Mouse (Mus musculus) urinary bladder, adult 18-20 months (tissue): ENCODE data around the gene Plcl2.
"Not testable (repeated sequence)": the region's sequence is repeated elsewhere in the genome, so short reads cannot be mapped to it uniquely, and the experiment has no call there.

ENCODE experiments used
- DNase-seq, 2 experiments: peaks; one replicate each; pipeline ENCODE4 v3.0.0; 2022; ENCODE audit warnings: low spot score in 2 of 2, mixed read lengths in 2 of 2

The Plcl2 gene

GRCm38 (mm10) chr17:50534889-50535288 is 25.7 kb downstream of the Plcl2 start:
- not testable (repeated sequence) for DNase-seq

DNA sequence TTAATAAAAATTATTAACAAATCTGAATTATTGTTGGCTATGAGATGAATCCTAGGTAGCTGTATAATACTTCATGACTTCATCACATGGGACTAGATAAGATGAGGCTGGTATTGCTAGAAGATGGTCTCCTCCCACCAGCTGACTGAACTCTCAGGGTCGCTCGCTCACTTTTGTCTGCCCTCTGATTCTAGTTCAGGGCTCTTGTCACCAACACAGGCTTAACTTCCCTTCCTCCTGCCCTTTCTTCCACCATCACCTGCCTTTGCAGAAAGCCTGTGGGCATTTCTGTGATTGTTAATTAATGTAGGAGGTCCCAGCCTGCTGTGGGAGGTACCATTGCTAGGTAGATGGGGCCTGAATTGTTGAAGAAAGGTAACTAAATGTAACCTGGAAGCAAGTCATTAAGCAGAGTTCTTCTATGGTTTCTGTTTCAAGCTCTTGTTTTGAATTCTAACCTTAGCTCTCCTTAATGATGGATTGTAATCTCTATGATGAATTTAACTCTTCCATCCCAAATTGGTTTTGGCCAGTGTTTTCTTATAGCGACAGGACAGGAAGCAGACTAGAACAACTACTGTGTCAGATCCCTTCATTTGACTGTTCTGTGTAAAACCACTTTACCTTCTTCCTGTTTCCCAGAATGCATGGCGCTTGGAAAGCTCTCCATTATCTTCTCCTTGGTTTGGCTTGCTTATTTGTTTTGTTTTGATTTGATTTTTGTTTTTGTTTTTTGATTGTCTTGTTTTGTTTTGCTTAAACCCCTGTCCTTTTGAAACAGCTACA is 27.4 kb downstream of the Plcl2 start:
- DNase-seq, result no peak

DNA sequence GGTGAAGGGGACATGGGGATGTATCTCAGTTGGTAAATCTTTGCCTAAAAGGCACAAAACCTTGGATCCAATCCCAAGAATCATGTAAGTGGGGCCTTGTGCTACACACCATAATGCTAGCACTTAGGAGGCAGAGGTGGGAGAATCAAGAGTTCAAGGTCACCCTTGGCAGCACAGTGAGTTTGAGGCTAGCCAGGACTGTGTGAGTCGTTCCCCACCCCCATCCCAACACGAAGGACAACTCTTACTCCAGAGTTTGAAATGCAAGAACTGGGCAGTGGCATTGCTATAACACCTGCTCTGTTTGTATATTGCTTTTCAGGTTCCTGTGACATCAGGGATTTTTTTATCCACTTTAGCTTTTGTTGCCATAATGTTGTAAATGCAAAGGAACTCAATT is 28.6 kb downstream of the Plcl2 start:
- DNase-seq, result no peak

DNA sequence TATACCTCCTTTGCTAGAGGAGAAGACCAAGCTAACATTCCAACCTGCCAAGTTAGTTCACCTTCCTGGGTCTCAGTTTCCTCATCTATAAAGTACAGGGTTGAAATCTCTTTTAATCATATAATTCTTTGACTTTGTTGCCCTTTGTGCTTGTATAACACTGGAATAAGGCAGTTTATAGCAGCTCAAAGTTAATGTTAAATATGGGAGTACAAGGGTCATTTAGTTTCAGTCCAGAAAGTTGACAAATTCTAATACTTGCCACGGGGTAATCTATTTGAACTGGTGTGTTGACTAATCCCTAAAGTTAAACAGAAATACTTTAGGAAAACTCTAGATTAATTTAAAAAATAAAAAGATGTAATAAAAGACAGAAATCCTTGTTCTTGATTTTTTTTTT is 35.7 kb downstream of the Plcl2 start:
- no peak for DNase-seq

- DNase-seq, result no peak
Measured at GRCm38 (mm10) chr17:50545274-50545673, 36.1 kb downstream of the Plcl2 start.

GRCm38 (mm10) chr17:50552130-50552529 is 42.9 kb downstream of the Plcl2 start:
- DNase-seq, result no peak

GRCm38 (mm10) chr17:50557566-50558238 is 48.5 kb downstream of the Plcl2 start:
- DNase-seq, result no peak

GRCm38 (mm10) chr17:50558239-50558625 is 49.0 kb downstream of the Plcl2 start:
- no peak for DNase-seq

- DNase-seq, result no peak
Measured at GRCm38 (mm10) chr17:50565376-50566123, 56.3 kb downstream of the Plcl2 start.

DNA sequence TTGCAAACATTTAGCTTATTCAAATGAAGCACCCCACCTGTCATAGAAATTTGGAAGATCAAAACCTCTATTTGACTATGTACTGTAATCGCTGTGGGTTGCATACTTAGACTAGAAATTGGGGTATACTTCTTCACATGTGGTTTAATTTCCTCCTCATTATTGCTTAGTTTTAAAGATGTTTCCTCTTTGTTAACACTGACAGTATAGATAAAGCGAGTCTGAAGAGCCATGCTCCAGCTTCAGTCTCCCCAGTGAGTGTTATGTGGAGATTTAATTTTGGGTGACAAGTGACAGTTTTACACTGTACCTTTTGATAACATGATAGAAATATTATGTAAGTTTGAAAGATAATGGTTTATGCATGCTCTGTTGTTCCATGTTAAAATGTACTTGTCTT is 59.6 kb downstream of the Plcl2 start:
- DNase-seq, result no peak

DNA sequence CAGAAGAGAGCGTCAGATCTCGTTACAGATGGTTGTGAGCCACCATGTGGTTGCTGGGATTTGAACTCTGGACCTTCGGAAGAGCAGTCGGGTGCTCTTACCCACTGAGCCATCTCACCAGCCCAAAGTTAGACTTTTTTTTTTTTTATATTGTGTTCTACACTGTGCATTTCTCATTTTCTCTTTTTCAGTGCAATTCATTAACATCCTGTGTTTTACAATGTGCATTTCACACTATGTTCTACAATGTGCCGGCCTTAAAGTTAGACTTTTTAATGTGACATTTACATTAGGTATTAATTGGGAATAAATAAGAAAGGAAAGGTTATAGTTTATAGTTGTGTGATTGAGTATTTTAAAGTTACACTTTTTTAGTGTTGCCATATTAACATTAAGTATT is 61.0 kb downstream of the Plcl2 start:
- not testable (repeated sequence) for DNase-seq

- DNase-seq, result no peak
Measured at GRCm38 (mm10) chr17:50570681-50571398, 61.6 kb downstream of the Plcl2 start.

DNA sequence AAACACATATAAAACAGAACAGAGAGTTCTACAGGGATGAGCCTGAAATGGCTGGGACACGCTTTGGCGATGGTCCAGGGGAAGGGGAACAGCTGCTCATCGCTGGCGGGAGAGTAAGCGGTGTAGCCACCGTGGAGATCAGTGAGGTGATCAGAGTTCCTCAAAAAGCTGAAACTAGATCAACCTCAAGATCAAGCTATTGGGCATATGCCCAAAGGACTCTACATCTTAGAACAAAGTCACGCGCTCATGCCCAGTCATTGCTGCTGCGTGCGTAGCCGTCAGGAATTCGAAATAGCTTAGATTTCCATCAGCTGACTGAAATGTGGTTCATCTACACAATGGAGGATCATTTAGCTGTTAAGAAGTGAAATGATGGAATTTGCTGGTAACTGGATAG is 65.0 kb downstream of the Plcl2 start:
- DNase-seq, result no peak

DNA sequence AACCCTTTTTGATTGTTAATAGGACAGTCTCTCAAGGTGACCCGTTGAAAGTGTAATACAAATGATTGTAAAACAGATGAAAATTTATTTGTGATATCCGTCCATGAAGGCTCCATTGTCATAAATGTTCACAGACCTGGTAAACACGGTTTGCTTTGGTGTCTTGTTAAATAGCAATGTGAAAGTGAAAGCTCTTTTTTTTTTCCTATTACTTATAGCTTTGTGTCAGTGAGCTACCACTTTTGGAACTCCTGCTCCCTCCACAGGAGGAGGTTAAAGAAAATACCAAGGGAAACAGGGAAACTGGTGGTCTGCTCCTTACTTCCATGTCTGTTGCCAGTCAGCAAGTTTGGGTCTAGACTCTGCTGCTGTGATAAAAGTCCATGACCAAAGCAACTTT is 71.2 kb downstream of the Plcl2 start:
- no peak for DNase-seq

GRCm38 (mm10) chr17:50586834-50587233 is 77.6 kb downstream of the Plcl2 start:
- no peak for DNase-seq

DNA sequence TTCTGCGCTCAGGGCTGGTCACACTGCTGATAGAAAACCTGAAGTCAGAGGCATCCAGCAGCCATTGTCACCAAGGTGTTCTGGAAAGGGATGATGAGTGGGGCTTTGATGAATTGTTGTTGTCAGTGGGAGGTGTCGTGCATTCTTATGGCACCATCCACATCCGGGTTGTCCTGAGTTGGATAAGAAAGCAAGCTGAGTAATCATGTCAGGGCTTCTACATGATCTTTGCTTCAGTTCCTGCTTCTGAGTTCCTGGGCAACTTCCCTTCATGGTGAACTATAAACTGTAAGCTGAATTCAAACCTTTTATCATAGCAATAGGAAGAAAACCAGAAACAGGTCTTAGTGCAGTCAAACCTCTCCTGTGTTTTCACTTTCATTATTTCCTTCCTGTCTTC is 78.7 kb downstream of the Plcl2 start:
- DNase-seq, result no peak

GRCm38 (mm10) chr17:50600178-50600577 is 91.0 kb downstream of the Plcl2 start:
- no peak for DNase-seq

DNA sequence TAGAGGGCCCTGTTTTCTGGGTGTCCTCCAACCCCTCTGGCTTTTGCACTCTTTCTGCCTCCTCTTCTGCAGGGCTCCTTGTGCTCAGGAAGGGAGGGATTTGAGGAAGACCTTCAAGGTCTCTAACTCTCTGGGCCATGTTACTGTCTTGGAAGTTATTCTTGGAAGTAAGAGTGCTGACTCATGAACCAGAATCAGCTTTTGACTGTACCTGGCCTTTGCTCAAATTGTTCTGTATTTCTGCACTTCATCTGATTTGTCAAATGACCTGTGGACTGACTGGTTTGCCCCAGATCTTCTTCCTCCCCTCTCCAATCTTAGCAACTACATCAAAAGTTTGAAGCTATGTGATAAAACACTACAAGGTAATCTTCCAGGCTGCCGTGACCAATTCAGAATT is 91.5 kb downstream of the Plcl2 start:
- DNase-seq, result no peak

GRCm38 (mm10) chr17:50606890-50607289 is 97.7 kb downstream of the Plcl2 start:
- no peak for DNase-seq

DNA sequence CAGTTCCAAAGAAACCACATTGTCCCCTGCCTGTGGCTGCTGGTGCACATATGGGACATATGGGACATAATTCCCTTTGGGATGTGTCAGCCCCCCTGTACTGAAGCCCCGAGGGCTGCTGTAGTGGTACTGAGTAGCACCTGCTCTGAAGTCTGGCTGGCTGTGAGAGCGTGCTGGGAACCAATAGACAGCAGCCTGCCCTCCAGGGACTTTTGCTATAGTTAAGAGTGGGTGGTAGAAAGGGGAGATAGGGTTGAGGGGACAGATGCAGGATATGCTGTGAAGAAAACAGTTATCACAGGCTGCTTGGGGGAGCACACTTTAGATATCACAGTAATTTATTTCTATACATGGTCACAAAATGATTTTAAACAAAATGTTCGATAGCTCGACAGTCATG is 100.7 kb downstream of the Plcl2 start:
- no peak for DNase-seq

GRCm38 (mm10) chr17:50620794-50621537 is 111.8 kb downstream of the Plcl2 start:
- no peak for DNase-seq
